Mouse (Mus musculus) liver, embryonic 14.5 days (tissue): ENCODE results near the gene Hpgds.

Experiments used
- CTCF ChIP-seq: IDR thresholded peaks from 2 replicates; pipeline ENCODE4 v1.5.1; 2016; ENCODE audit warnings: antibody characterized with exemption, low read depth, control low read depth
- EP300 ChIP-seq: IDR thresholded peaks from 2 replicates; pipeline ENCODE4 v1.6.1; 2016; ENCODE audit warnings: antibody characterized with exemption, low read depth

DNA sequence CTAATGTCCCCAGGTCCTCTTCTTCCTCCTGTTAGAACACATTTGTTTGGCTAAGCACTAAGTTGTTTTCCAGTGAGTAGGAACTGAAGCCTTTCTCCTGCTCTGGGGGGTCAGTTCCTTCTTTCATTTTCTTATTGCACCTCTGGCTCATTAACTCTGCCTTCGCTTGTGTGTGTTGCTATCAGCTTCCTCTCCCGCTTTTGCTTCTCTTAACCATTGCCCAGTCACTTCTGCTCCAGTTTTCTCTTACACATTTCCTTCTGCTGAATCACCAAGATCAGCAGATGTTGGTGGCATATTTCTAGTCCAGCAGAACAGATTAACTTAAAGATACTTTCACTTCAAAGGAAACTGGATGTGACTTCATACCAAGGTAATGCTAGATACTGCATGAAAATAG is 29.8 kb downstream of the Hpgds start:
- TF ChIP-seq CTCF (no peak), EP300 (no peak)
